Mouse (Mus musculus): Measurements from ENCODE around the gene Ngp.
A peak's percentile ranks its signal among the peaks of the same experiment; 100 is the strongest.

Gene Ngp

GRCm38 (mm10) chr9:110436041-110436440 is 16.5 kb downstream of the Ngp start:
- no peak for DNase-seq (ENCODE audit: low spot score)

DNA sequence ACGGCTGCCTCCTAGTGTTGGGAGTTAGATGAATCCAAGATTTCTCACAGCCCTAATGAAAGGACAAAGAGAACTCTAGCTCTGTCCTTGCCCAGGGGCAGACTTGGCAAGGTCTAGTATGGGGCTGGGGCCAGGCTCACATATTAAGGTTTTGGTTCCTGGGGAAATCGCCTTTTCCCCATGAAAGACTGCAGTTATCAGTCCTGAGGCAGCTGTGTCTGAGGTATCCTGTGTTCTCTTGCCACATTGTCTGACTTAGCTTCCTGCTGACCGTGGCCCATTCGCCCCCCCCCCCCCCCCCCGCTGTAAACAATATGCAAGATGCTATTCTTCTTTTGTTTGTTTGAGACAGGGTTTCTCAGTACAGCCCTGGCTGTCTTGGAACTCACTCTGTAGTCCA is 20.5 kb downstream of the Ngp start:
- no peak for DNase-seq (ENCODE audit: low spot score)

DNA sequence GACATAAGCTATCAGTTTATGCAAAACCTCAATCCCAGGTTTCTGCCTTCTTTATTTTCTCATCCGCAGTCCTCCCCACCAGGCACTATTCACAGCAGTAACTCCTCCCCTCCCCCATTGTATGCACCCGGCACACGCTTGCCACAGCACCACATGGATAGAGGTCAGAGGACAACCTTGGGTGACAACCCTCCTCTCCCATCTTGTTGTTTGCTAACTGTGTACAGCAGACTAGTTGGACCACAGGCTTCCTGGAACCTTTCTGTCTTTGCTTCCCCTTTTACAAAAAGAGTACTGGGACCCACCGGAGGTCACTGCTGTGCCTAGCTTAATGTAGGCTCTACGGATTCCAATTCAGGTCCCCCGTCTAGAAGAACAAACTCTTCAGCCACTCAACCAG is 21.0 kb downstream of the Ngp start:
- DNase-seq (ENCODE audit: low spot score) = no peak

DNA sequence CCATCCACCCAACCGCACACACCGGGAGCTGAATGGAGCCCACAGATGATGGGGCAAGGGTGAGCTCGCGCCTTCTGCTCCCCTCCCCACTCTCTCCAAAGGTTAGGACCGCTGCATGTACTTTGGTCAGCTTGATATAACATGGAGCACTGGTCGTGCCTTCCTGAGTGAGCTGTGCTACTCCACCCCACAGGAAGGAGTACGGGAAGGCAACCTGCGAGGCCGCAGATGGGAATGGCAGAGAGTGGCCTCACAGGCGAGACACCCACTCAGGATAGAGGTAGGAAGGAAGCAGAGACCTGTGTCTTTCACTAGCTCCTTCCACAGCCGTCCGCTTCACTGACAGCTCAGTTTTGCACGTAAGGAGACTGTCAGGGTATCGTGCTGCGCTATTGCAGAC is 28.8 kb downstream of the Ngp start:
- no peak for DNase-seq (ENCODE audit: low spot score)

DNA sequence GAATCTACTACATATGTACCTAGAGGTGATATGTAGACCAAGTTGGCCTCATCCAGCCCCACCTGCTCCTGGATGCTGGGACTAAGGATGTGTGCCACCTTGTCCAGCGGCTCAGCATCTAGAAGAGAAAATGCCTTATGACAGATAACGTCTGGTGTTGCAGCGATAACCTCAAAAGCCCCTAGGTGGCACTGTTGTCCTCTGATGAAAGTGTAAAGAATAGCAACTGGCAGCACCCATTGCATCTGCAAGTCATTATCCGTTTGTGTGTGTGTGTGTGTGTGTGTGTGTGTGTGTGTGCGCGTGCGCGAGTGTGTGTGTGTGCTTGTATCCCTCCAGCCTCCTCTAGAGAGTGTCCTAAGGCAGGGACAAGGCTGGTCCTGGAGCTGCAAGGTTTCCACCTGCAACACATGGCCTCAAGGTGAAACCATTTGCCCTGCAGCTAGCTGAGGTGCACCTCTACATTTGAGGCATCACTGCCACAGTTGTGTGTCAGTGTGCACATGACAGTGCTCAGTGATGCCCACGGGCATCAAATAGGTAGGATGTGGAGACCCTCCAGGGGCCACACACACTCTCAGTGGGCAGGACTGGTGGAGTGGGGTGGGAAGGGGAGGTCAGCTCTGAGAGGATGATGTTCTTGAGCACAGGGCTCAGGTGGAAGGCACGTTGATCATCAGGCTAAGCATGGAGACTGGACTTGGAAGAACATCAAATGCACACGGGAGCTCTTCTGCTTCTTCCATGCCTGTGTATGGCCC is 29.5 kb downstream of the Ngp start:
- DNase-seq (ENCODE audit: low spot score) = peak; percentile 92

DNA sequence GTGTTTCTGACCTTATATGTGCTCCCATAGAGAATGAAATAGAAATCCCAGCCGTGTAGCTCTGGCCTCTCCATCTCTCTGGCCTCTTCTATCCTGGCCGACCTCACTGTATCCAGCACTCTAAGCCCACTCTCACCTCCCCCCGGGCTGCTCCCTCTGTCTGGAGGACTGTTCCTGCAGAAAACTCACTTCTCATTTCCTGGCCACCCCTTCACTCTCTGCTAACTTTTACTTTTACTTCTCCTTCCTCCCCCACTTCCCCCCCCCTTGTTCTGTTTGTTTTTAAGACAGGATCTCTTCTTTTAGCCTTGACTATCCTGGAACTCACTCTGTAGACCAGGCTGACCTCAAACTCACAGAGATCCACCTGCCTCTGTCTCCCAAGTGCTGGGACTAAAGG is 33.0 kb downstream of the Ngp start:
- no peak for DNase-seq (ENCODE audit: low spot score)

GRCm38 (mm10) chr9:110457926-110458325 is 38.4 kb downstream of the Ngp start:
- no peak for DNase-seq (ENCODE audit: low spot score)

DNA sequence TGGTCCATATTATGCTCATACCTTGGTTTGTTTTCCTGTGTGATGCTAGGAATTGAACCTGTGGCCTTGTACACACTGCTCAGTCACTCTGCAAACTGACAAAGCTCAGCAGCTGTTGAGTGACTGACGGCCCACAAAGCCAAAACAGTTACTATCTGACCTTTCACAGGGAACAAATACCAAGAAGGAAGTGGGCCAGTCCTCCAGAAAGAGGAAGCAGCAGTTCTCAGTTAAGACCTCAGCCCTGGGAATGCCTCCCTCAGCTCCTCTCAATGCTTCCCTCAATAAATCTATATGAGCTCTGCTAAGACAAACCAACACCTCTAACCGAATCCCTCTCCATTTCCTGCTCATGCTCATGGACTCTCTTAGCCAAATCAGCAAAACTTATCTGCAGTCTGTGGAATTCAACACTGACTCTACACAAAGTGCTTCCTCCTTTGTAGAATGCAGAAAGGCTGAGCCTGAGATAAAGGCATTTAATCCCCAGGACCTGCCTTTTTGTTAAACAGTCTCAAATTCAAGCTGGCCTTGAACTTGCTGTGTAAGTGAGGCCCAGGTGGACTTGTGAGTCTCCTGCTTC is 39.7 kb downstream of the Ngp start:
- DNase-seq (ENCODE audit: low spot score) = no peak

DNA sequence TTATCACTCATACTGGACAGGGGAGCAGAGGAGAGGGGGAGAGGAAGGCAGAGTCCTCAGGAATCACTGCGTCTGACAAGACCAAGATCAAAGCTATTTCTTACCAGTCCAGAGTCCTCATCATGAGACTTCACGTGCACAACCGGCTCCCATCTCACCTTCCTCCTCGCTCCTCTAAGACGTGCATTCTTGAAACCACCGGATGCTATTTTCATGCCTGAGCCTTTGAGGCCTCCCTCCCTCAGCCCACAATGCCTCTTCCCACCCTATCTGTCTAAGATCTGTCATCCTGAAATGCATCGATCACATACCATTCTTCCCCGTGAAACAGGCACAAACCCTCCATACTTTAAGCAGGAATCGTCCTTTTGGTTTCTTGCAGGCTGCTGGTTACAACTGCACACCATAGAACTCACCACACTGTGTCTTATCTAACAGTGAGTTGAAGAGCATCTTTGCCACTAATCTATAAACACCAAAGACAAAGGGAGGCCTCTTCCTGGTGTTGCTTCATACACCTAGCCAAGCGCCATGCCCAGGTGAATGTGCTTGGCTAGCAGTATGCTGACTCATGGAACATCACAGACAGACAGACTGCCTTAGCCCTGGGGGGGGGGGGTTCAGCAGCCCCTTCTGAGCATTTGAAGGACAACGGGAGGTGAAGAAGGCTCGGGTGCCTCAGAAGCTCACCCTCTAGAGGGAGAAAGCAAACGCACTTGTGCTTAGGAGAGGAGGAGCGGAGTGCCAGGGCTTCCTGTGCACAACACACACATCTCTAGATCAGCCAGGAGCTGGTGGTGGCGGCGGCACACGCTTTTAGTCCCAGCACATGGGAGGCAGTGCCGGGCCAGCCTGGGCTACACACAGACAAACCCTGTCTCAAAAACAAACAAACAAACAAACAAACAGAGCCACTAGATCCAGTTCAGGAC is 41.6 kb downstream of the Ngp start:
- DNase-seq (ENCODE audit: low spot score) = no peak

- DNase-seq (ENCODE audit: low spot score) = no peak
Observed at GRCm38 (mm10) chr9:110462321-110462720, 42.8 kb downstream of the Ngp start.

DNA sequence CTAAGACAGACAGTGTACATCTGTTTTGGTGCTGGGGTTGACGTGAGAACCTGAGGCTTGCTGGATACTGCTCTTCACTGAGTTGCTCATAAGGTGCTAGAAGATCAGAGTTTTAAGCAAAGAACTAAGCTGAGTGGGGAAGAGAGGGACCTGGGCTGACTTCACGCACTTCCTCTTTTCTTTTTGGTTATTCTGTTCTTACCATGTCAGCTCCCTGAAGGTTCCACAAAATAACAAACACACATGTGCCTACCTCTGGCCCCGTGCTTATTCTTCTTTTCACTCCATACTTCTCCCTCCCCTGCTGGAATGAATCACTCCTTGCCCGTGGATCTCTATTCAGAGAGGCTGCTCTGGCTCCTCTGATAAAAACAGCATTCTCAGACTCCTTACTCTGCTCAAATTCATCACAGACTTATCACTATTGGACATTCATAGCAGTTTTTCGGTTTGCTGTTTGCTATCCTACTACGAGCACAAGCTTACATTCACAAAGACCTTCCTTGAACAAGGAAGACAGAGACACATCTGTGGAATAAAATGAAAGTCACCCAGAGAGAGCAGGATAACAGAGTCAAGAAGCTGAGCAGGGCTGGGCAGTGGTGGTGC is 44.5 kb downstream of the Ngp start:
- no peak for DNase-seq (ENCODE audit: low spot score)

DNA sequence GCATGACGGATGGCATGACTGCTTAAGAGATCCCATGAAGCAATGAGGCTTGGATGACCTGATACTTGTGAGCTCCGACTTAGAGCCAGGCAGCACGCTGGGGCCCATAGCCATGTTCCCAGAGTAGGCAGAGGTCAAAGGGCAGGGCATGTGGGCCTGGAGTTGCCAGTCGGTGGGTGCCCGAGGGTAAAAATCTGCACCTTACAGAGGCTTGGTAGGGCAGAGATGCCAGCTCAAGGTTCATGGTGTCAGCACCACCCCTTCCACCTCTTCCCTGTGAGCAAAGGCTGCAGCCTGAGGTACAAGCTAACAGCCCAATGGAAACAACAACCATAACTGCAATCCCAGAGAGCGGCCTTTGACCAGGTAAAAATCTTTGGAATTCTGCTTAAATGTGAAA is 45.8 kb downstream of the Ngp start:
- DNase-seq (ENCODE audit: low spot score) = no peak

DNA sequence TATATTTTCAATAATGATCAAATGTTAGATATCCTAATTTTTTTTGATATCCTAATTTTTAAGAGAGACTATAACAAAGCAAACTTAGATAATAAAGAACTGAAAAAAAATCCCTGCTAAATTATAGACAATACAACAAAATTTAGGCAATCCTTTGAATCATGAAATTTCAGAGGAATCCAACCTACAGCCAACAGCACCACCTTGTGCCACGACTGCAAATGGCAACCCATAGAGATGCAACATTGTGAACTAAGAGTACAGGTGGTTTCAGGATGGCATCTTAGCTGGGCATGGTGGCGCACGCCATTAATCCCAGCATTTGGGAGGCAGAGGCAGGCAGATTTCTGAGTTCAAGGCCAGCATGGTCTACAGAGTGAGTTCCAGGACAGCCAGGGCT is 46.6 kb downstream of the Ngp start:
- peak; percentile 15 for DNase-seq (ENCODE audit: low spot score)

Data from MN1 (cell line).